Mouse (Mus musculus): ENCODE measurements at regions not wholly inside any gene's neighbourhood (a gene's known extent, or its start where the extent isn't known, plus 50 kb on each side); places are given as distances from the start of the nearest gene placed in this dataset.

DNA sequence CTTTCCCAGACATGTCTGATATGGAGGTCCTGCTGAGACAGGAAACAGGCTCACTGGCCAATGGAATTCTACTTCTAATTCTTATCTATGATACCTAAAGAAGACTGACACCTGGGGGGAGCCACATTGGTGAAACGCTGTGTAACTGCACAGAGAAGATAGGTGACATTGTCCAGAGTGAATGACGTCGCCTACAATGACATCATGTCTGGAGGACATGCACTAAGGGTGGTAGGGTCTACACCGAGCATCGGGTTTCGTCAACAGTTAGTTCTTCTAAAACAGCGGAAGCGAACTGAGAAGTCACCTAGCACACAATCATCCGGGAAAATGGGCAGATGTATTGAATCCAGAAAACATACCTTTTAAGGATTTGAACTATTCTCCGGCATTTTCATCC is 402.7 kb upstream of the Map3k7 start:
- TF ChIP-seq TCF3 (IDR thresholded peaks at IDR 0.05; ENCODE audit: insufficient read length, low read depth): no peak
- no peak for TF ChIP-seq POLR2A (IDR thresholded peaks at IDR 0.05; ENCODE audit: insufficient read length, low read depth)
- TF ChIP-seq E2F4 (IDR thresholded peaks at IDR 0.05; ENCODE audit: insufficient read depth): no peak
- TF ChIP-seq SRF (IDR thresholded peaks at IDR 0.05; ENCODE audit: control insufficient read depth, insufficient read length, low read depth): no peak
- TF ChIP-seq POLR2AphosphoS2 (IDR thresholded peaks at IDR 0.05; ENCODE audit: insufficient read length, low read depth): no peak
- no peak for TF ChIP-seq USF1 (IDR thresholded peaks at IDR 0.05; ENCODE audit: low read depth)
- TF ChIP-seq MAX (IDR thresholded peaks at IDR 0.05; ENCODE audit: low read depth): no peak
- TF ChIP-seq REST (IDR thresholded peaks at IDR 0.05; ENCODE audit: insufficient read depth, insufficient read length): no peak
- no peak for TF ChIP-seq CEBPB (IDR thresholded peaks at IDR 0.05; ENCODE audit: insufficient read depth, poor library complexity, severe bottlenecking)
- TF ChIP-seq TCF12 (IDR thresholded peaks at IDR 0.05; ENCODE audit: insufficient read depth, poor library complexity, severe bottlenecking): no peak
